Mouse (Mus musculus) c-Kit-positive CD71-positive TER-119-negative erythroid progenitor cells, embryonic 14.5 days (primary cell): ENCODE data around the gene Mri1.

Experiments used
- DNase-seq: peaks from one replicate; pipeline ENCODE4 v3.0.0-alpha.2; 2013; ENCODE audit warnings: low read depth

Gene Mri1

GRCm38 (mm10) chr8:84256822-84257610, at the start of gene Mri1:
Gene Mri1 (minus strand): TSS chr8:84257326.
- DNase-seq, result peak; percentile 85

GRCm38 (mm10) chr8:84303951-84304350, 46.8 kb upstream of the Mri1 start:
- no peak for DNase-seq

- DNase-seq, result no peak
These were observed 40.1 kb upstream of the Mri1 start for GRCm38 (mm10) chr8:84297029-84297785.

GRCm38 (mm10) chr8:84291688-84292087, 34.6 kb upstream of the Mri1 start:
- peak; percentile 48 for DNase-seq

GRCm38 (mm10) chr8:84291086-84291485, 34.0 kb upstream of the Mri1 start:
- DNase-seq, result no peak

GRCm38 (mm10) chr8:84288892-84289291, 31.8 kb upstream of the Mri1 start:
- DNase-seq, result peak; percentile 19

- DNase-seq, result peak; percentile 47
These were observed 28.5 kb upstream of the Mri1 start for GRCm38 (mm10) chr8:84285665-84286064.

GRCm38 (mm10) chr8:84284608-84285063, 27.5 kb upstream of the Mri1 start:
- DNase-seq, result no peak

- no peak for DNase-seq
These were observed 23.7 kb upstream of the Mri1 start for GRCm38 (mm10) chr8:84280777-84281176.

- no peak for DNase-seq
These were observed 19.3 kb upstream of the Mri1 start for GRCm38 (mm10) chr8:84276447-84276846.

- DNase-seq, result no peak
These were observed 16.8 kb upstream of the Mri1 start for GRCm38 (mm10) chr8:84273968-84274367.

- no peak for DNase-seq
These were observed 15.2 kb upstream of the Mri1 start for GRCm38 (mm10) chr8:84272302-84272701.

- peak; percentile 100 for DNase-seq
These were observed 13.0 kb upstream of the Mri1 start, which contains the start of gene Ccdc130 for GRCm38 (mm10) chr8:84269950-84270773. Gene Ccdc130 (minus strand): TSS chr8:84270380.

- no peak for DNase-seq
These were observed 4.0 kb upstream of the Mri1 start for GRCm38 (mm10) chr8:84261098-84261497.

GRCm38 (mm10) chr8:84256458-84256821, 686 bp downstream of the Mri1 start:
- no peak for DNase-seq

GRCm38 (mm10) chr8:84255858-84256257, 1.3 kb downstream of the Mri1 start:
- DNase-seq, result no peak

GRCm38 (mm10) chr8:84249257-84250170, 7.6 kb downstream of the Mri1 start, which contains the start of gene D8Ertd738e:
Gene D8Ertd738e (minus strand): TSS chr8:84249719.
- DNase-seq, result peak; percentile 94

GRCm38 (mm10) chr8:84241821-84242220, 15.3 kb downstream of the Mri1 start:
- no peak for DNase-seq

GRCm38 (mm10) chr8:84241167-84241566, 16.0 kb downstream of the Mri1 start:
- no peak for DNase-seq

- no peak for DNase-seq
These were observed 19.4 kb downstream of the Mri1 start for GRCm38 (mm10) chr8:84237542-84238229.
